Mouse (Mus musculus) kidney, postnatal 25 days (tissue): Measurements from ENCODE around the gene Ces2g.

ENCODE experiments used
- DNase-seq, 2 experiments: peaks; one replicate each; pipeline ENCODE4 v3.0.0; 2021; ENCODE audit warnings: mixed read lengths in 2 of 2

Gene Ces2g

DNA sequence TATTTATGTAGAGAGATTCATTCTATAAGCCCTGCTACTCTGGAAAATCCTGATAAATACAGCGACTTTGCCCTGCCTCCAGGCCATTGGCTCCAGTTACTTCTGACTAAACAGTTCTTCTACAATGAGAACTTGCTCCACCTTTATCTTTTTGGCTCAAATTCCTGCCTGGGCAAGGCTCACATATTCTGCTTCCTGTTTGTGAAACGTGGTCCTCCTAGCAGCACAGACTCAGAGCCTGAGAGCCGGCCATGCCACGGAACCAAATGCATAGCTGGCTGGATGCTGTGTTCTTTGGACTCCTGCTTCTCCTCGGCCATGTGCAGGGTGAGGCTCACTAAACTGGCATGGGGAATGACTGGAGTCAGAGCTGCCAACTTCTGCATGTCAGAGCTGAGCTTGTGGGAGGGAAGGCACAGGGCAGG lies at the start of gene Ces2g:
Gene Ces2g, plus strand, starts transcription at position 182 of the 425 bp plus-strand sequence.
- DNase-seq = peak; percentile 27 to 54

DNA sequence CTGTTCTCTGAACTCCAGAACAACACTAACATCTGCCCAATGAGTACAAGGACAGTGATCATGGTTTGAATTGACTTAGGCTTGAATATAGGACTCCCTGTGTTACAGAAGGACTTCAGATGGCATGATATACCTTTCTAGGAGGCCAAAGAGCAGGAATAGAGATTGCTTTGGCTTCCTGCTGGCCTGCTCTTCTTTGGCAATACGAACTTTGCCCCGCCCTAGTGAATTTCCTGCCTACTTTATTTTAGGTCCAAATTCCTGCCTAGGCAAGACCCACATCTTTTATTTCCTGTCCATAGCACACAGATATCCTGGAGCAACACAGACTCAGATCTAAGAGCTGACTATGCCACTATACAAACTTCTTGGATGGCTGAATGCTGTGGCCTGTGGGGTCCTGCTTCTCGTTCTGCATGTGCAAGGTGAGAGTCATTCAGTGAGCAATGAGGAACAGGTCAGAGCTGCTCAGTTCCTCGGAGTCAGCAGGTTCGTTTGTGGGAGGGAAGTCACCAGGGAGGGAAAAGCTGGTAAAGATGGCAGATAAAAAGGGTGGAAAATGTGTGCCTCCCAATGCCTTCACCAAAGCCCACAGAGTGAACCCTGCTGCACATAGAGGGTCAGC lies 35.4 kb upstream of the Ces2g start, which contains the start of gene Ces2e:
Gene Ces2e, plus strand, starts transcription at position 289 of the 625 bp plus-strand sequence.
- peak; percentile 55 to 56 for DNase-seq

GRCm38 (mm10) chr8:104927301-104927700 lies 34.2 kb upstream of the Ces2g start:
- DNase-seq = no peak

DNA sequence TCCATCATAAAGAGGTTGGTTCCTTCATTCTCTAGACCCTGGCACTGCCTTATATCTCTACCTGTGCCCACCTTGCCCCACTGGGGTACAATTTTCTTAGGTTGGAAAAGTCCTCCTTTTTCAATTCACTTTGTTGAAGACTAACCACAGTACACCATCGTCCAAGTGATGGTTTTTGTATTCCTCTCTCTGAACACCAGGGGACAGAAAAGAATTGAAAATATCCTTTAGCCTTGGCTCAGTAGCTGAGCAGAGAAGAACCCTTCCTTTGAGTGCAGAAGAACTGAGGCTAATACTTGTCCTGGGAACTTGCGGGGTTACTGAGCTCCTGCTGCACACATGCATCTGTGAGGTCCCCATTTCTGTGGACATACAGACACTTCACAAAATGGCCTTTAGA lies 16.9 kb upstream of the Ces2g start:
- DNase-seq = no peak

GRCm38 (mm10) chr8:104947056-104947455 lies 14.5 kb upstream of the Ces2g start, which contains the start of gene Ces2f:
Gene Ces2f (plus strand): TSS chr8:104947356.
- DNase-seq = no peak

DNA sequence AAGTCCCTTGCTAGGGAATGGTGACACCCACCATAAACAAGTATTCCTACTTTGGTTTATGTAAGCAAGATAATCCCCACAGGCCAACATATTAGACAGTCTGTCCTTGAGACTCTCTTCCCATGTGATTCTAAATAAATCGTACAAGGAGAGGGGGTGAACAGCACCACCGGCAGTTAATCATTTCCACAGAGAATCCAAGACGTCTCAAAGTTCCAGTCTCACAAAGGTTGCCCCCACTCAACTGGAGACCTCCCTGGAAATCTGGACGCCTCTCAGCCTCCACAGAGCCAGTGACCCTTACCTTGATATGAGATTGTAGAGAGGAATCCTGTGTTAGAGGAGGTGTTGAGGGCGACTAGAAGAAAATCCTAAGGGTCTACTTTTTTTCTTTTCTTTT lies 12.5 kb upstream of the Ces2g start:
- peak; percentile 19 to 68 for DNase-seq

DNA sequence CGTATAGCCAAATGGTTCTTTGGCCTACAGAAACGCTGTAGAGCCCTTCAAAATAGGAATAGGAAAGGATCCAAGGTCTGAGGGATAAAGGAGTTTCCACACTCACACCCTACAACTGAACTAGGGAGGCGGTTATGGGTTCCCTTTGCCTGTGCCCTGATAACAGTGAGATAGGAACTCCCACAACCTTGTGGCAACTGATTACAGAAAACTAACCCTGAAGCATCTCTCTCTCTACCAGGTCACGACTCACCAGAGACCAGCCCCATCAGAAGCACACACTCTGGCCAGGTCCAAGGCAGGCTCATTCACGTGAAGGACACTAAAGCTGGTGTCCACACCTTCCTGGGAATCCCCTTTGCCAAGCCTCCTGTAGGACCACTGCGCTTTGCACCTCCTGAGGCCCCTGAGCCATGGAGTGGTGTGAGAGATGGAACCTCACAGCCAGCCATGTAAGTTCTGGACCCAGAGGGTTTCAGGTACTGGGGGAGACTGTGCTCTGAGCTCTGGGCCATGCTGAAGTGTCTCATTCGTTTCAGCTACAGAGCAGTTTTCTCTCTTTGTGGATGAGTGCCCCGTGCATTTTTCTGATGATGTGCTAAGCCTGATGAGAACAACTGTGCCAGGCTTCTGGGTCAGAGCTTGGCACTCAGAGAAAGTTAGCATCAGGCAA lies 847 bp downstream of the Ces2g start:
- no peak for DNase-seq

- DNase-seq = no peak
Observed at GRCm38 (mm10) chr8:104963375-104963894, 1.9 kb downstream of the Ces2g start.

GRCm38 (mm10) chr8:104984126-104984525 lies 22.6 kb downstream of the Ces2g start:
- DNase-seq = peak; percentile 13 to 67

- peak; percentile 76 to 93 for DNase-seq
Observed at GRCm38 (mm10) chr8:104984942-104985341, 23.4 kb downstream of the Ces2g start.

DNA sequence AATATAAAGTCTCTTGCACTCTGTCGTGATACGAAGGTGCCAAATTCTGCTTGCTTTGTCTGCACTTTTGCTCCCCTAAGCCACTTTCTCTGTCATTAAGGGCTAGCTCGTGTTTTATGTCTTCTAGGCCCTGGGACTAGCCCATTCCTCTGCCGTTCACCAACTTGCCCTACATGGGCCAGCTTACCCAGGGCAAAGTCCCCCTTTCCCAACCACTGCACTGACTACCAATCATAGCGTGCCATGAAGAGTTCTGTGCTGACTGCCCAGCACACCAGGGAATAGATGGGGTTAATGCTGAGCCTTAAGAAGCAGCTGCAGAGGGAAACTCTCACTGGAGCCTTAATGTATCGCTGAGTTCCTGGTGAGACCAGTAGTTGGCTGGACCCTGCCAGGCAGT lies 36.7 kb downstream of the Ces2g start:
- peak; percentile 49 to 79 for DNase-seq

- no peak for DNase-seq
Observed at GRCm38 (mm10) chr8:104999183-104999582, 37.7 kb downstream of the Ces2g start.

GRCm38 (mm10) chr8:105000586-105000985 lies 39.1 kb downstream of the Ces2g start, which contains the start of gene Ces2h:
Gene Ces2h (plus strand): TSS chr8:105000853.
- peak; percentile 78 to 94 for DNase-seq

DNA sequence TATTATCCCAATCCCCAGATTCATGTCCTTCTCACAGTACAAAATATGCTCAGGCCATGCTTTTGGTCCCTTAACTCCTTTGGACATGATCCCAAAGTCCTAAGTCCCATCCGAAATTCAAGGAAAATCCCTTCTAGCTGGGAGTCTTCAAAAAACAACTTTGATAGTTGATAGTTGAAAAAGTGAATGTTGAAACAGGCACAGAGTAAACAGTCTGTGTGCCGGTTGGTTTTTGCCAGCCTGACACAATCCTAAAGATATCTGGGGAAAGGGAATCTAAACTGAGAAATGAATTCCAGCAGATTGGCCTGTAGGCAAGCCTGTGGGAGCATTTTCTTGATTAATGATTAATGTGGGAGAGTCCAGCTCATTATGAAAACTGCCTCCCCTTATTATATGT lies 48.5 kb downstream of the Ces2g start:
- no peak for DNase-seq

GRCm38 (mm10) chr8:105011136-105011535 lies 49.6 kb downstream of the Ces2g start:
- peak; percentile 38 to 45 for DNase-seq

DNA sequence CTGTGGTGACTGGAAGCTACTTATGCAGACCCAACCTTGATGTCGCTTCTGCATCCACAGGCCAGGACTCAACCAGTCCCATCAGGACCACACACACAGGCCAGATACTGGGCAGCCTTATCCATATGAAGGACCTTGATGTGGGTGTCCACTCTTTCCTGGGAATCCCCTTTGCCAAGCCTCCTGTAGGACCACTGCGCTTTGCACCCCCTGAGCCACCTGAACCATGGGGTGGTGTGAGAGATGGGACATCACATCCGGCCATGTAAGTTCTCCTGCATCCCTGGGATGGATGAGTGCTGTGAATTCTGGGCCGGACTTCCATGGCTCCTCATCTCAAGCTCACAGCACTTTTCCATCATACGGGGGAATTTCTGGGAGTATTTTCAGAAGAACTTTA lies 52.9 kb downstream of the Ces2g start:
- DNase-seq = no peak
